Mouse (Mus musculus) mesoderm, embryonic 11.5 days (tissue): ENCODE data around the gene Myo1b.
A peak's percentile ranks its signal among the peaks of the same experiment; 100 is the strongest.

Source experiments
- DNase-seq: peaks from one replicate; pipeline ENCODE4 v3.0.0-alpha.2; 2012; ENCODE audit warnings: low read depth, low spot score

Myo1b gene

DNA sequence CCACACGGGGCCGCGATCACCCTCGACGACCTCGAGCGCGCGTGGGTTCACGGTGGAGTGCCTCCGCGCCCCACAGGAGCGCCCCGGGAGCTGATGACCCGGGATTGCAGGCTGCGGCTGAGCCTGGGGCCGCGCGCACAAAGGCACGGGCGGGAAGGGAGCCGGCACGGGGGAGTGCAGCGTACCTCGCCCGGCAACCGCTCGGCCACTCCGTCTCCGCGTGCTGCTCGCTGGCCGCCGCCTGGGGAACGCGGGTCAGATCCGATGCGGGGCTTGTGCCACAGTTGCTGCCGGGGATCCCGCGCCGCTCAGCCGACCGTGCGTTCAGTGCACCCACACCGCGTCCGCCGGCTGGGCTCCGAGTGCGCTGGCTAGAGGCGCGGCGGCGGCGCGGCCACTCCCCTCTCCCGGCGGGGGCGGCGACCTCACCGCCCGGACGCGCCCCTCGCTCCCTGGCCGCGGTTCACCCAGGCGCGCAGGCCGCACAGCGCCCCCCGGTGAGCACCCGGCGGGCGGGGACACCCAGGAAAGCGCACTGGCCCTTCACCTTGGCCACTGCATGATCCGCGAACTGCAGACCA, at the start of gene Myo1b:
Gene Myo1b (minus strand): TSS at position 496 of the 581 bp plus-strand sequence.
- DNase-seq: peak; percentile 61

DNA sequence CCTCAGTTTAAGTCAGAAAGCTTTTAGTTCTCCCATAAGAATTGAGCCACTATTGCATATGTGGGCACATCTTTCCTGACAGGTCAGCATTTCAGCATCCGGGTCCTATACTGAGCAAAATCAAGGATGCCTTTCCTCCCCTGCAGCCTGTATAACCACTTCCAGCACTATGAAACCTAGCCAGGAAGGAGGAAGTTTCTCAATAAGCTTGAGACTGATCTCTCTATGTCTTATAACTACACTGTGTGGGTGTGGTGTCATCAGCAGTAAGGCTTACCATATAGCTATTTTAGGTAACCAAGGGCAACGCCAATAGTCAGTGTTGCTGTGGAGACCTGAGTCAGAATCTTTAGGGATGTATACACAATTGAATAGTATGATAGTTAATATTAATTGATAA, 48.8 kb upstream of the Myo1b start:
- no peak for DNase-seq

DNA sequence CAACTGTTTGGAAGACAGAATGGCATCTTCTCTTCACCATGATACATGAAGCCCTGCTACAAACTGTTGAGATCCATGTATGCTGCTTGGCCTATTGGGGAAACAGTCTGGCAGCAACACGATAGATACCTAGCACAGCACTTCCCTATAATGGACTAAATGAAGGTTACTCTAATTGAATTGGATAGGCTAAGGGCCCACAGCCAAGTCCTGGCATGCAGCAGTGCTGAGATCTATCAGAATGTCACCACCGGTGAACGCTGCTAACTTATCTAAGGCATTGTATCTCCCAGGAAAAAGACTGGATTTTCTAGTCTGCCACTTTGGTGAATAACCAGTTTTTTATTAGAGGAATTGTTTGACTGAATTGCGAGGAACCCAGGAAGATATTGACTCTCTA, 31.2 kb upstream of the Myo1b start:
- DNase-seq: no peak

DNA sequence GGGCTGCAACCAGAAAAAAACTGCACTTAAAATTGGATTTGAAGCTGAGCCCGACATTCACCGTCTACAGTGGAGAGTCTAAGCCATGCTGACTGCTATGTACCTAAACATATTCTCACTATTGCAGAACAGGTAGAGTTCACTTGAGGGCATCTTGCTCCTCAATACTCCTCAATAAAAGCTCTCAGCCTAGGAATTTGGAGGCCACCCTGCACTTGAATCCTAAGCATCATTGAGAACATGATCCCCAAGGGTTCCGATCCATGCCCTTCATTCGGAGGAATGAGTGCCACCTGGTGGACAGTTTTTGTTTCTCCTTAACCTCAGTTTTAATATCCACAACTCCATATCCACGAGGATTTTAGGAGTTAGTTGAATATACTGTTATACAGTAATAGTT, 28.9 kb upstream of the Myo1b start:
- peak; percentile 78 for DNase-seq

DNA sequence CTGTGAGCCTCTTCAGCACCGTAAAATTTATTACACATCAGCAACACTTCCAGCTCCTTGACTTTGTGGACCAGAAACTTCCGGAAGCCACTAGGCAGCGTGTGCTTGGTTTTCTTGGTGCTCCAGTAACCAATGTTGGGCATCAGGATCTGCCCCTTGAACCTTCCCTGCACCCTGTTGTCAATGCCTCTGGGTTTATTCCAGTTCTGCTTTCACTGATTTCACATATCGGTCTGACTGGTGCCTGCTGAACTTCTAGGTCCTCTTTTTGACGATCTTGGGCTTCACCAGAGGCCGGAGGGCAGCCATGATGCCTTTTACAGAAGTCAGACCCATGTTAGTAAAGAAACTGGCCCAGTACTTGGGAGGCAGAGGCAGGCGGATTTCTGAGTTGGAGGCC, 22.5 kb upstream of the Myo1b start:
- DNase-seq: no peak

DNA sequence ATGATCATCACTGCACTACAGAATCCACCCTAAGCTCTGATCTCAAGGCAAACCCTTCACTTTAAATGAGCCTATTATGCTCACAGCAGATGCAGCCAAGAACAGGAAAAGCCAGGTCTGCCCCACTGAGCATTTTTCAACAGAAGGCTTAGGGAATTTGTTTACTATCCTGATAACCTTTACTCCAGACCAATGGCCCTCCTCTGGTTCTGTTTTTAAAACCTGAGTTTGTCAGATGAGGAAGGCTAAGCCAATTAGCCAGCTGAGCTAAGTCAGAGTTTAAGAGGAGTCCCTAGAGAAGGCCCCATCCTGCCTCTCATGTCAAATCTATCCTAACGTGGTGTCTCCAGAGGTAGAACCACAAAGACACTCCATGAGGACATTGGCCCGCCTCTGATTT, 19.1 kb upstream of the Myo1b start:
- DNase-seq: no peak

DNA sequence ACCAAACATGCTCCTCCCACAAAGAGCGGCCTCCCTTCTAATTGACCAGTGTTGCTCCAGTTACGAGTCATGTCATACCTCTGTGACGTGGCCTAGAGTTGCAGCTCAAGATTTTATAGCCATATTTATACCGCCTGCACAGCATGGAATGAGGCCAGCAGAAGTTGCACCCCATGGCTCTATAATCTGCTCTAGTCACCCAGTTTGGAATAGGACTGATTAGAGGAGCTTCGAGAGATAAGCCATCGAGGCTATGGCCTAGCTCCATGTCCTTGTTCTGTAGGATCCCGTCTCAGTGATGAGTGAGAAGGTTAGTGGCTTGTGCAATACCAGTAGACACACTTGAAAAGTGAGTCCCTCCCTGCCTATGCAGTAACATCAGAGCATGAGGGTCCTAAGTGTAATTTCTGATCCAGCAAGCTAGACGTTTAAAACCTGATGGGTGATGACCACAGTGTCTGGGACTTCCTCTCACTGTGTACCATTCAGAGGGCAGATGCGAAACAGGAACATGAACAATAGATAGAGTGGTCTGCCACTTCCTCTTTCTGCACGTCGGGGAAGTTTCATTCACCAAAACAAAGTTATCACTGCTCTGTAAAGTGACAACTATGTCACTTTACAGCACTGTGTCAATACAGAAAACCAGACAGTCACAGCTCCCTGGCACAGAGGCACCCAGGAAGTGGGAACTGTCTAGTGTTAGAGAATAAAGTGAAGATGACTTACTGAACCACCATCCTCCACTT, 18.5 kb upstream of the Myo1b start:
- DNase-seq: no peak

DNA sequence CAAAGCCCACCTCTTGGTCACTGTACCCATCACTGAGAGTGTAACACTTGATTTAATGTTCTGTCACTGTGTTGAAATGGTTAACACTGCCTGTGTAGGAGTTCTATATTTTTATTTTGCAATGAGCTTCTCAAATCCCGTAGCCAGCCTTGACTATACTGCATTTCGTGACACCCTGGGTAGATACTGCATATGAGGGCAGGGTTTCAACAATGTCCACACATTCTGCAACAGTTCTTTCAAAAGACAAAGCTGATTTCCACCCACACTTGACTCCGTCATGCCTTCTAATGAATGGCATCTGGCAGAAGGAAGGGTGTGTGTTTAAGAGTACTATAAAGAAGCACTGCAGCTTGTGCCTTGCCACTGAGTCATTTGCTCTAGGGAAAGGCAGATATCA, 17.0 kb upstream of the Myo1b start:
- no peak for DNase-seq

DNA sequence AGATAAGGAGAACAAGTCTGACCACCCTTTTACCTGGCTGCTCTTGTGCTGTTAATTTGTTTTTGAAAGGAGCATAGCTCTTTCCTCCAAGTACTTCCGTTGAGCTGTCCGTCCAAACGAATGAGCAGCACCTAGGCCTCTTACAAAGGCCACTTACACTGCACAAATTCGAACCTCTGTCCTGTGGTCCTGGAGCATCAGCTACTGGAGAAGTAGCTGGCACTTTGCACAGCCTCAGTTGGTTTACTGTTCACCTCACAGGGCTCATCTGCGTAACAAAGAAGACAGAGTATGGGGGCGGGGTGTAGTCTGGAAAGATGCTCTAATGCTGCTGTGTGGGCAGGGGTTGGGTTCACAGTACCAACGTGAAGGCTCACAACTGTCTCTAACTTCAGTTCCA, 15.7 kb upstream of the Myo1b start:
- DNase-seq: no peak

DNA sequence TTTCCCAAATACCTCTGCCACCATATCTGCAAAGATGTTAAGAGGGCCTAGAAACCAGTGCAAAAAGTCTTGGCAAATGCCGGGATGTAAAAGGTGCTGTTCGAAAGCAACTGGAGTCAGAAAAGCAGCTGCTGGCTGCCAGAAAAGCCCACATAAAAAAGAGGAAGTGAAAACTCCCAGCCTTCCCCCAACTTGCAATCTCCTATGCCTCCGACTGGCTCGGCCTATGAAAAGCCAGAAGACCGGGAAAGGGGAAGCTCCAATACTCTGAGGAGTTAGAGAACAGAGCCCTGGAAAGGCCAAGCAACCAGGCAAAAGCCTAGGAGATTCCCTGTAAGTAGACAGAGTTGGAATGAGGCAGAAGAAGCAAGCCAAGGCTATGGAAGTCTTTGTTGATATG, 14.7 kb upstream of the Myo1b start:
- DNase-seq: no peak

DNA sequence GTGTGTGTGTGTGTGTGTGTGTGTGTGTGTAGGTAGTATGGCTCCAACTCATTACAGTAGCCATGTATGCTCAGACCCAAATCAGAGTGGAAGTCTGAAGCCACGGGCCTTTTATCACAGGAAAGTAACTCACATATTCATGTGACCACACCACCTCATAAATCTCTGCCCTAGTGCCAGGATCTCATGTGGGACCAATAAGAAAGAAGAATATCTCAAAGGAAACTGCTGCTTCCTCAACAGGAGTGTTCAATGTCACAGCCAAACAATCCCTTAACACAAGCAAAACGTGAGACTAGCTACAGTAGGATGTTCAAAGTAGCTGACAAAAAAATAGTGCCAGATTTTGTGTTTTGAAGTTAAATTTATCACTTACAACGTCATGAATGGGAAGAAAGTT, 13.7 kb upstream of the Myo1b start:
- DNase-seq: no peak

DNA sequence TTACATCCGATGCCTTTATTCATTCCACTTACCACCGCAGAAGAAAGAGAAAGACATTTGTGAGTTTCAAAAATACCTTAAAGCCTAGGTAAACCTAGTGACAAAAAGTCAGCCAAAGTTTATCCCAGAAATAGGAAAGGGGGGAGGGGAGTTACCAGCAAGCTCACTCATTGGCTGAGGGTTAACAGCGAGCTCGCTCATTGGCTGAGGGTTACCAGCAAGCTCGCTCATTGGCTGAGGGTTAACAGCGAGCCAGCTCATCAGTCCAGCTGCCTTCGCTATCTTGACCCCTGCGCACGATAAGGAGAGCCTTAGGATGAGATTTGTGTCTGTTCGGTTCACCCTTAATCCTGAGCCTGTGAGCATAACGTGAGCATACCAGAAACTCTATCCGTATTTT, 6.9 kb upstream of the Myo1b start:
- peak; percentile 48 for DNase-seq

DNA sequence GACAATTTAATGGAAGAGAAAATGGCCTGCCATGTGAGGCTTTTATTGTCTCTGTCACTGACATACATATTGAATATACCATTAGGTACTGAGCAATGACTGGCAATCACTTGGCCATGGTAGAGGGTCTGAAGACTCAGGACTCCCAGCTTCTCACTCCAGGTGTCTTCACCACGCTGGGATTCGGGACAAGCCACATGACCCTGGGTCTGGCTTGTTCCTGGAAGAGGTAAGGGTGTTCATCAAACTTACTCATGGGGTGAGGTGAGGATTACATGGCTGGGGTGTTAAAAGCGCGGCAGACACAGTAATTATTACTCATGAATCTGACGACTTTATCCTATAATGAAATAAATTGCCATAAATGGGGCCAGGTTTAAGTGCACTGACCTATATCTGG, 405 bp upstream of the Myo1b start:
- DNase-seq: no peak

DNA sequence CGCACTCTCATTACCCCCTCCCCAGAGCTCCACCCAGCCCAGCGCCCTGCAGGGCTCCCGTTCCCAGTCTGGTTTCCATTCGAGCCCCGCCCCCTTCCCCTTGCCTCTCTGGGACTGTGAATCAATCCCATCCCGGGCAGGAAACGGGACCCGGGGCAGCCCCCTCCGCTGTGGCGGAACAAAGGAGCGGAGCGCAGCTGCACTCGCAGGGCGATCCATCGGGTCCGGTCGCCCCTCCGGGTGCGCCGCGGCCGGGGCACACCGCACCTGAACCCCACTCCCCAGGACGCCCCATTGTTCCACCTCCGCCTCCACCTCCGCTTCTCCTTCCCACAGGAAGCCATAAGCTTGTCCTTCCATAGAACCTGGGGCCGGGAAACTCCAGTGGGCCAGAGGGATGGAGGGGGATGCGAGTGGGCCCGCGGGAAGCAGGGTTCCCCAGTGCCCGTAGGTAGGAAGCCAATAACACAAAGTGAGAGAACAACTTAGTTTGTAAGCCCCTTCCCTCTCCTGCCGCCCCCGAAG, 758 bp downstream of the Myo1b start:
- peak; percentile 92 for DNase-seq

DNA sequence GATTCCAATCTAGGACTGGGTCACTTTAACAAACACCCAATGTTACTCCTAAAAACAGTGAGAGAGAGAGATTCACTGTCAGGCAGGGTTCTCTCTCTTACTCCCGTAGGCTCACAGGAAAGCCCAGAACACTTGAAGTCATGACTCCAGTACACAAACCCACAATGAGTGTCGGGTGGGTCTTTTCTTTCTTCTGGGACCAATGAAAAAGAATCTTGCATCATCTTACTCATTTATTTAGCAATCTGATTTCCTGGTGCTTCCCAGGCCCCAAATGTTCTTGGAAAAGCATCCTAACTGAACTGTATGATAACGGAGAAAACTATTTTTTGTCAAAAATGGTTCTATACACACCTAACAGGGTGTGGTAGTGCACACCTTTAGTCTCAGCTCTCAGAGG, 1.8 kb downstream of the Myo1b start:
- DNase-seq: no peak

DNA sequence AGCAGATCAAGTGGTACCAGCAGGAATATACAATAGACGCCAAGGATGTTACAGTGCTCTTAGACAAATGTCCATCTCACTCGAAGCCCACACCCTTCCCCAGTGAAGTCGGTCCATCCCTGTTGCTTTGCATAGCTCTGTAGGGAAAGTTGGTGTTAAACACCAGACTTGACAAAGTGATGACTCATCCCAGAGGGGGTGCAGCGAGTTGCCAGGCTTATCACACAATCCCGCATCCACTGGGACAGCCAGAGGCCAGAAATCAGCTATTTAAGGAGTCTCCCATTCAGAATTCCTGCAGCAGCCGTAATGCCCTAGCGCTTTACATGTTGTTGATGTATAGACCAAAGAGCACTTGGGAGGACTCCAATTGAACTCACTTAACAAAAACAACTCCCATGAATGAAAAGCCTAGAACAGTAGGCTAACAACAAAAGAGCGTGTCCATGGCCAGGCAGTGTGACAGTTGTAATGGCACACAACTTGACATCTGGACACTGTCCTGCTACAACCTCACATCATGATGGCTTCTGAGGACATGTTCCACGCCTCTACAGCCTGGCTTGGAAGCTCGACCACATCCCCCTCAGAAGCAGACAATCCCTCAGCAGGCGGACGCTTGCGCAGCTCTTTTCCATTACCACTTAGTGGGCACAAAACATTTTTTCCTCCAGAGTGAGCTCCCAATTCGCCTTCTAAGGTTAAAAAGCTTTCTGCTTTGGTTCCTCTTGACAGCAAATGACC, 2.6 kb downstream of the Myo1b start:
- no peak for DNase-seq

DNA sequence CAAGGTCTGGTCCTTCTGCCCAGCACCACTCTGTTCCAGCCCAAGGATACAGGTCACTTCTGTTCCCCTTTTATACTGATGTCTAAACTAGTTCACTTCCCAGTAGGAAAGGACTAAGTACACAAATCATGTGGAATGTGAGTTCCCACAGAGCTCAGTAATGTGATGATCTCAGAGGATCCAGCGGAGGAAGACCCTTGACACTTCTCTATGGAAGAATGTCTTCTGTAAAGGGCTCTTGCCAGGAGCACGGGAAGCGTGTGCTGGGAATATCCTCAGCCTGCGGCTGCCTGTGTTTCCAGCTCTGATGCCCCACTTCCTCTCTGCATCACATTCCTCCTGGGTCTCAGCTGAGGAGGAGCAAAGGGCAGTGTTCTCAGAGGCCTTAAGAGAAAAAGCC, 4.5 kb downstream of the Myo1b start:
- peak; percentile 47 for DNase-seq

DNA sequence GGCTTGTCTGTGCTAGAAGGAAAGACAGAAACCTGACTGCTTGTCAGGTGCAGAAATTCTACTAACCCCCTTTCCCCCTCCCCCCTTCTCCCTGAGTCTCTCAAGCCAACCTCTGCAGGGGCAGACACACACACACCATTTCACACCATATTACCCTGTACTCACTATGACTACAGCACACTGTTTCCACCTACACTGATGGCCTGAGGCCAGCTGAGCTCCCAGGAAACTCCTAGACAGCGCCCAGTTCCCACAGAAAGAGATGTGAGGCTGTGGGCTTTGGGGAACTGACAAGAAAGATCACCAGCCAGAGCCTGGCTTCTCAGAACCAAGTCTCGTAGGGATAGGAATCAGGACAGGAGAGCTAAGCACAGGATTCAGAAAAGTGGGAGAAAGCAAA, 6.7 kb downstream of the Myo1b start:
- DNase-seq: no peak

DNA sequence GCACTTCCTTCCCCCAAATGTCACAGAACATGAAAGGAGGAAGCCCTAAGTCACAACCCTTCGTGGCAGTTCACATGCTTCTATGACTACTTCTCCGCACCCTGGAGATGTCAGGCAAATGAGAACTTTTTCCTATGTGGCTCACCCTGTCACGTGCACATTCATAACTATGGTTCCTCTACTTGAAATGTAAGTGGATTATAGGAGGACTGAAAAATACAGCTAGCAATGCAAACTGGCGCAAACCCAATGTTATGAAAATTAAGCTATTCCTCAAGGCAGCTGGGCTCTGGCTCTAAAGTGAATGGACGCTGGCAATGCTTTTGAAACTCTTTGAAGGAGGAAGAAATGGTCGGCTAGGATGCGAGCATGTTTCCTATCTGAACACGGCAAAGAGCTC, 8.1 kb downstream of the Myo1b start:
- no peak for DNase-seq

DNA sequence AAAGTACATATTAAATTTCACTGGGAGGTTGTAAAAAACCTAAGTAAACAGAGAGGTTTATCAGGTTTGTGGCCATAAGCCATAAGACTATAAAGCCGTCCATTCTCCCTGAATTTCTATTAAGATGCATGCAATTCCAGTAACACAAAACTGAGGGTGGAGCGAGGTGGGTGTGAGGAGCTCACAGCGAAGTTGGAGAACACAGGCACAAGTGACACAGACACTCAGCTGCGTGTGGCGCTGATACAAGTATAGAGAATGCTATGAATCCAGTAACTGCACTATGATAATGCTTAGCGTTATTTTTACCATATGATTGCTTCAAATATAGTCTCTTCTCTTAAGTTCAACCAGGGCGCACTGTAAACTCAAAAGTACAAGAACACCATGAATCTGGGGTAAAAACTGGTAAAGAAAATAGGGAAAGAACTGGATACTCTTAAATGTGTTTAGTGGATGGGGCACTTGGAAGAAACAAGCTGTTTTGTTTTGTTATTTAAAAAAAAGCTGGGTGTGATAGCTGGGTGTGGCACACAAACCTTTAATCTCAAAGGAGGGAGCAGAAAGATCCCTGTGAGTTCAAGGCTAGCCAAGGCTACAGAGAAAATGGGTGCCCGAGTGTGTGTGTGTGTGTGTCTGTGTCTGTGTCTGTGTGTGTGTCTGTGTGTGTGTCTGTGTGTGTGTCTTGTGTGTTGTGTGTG, 9.5 kb downstream of the Myo1b start:
- DNase-seq: no peak

DNA sequence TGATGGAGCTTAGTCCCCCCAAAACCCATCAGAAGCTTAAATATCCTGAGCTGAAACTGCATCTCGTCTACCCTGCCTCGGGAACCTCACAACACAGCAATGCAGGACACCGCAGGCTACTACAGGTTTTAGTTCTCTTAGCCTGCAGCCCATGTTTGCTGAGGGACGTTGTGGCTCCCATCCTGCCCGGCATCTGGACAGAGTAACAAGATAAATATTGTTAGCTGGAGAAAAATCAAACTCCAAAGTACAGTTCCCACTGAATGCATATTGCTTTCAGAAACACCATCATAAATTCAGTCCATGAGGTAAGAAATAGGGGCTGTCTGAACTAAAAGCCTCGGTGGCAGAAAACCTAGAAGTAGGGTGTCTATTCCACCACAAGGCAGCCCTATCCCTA, 10.8 kb downstream of the Myo1b start:
- no peak for DNase-seq

DNA sequence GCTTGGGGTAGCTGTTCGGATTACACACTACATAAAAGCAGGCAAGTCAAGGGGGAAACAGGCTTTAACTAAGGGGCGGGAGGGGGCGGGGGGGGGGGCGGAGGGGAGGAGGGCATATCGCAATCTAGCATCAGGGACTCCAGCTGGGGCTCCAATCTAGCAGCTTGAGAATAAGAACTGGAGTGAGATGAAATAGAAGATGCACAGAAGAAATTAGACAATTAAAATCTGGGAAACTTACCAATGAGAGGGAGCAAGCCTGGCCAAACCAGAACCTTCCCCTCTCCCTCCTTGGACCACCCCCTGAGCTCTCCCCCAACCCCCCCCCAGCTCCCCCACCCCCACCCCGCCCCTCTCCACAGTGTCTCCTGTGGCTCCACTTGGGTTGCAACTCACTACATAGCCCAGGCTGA, 18.7 kb downstream of the Myo1b start:
- DNase-seq: no peak
